Mouse (Mus musculus) thymus, adult 2 months (tissue): ENCODE measurements at regions not wholly inside any gene's neighbourhood (a gene's known extent, or its start where the extent isn't known, plus 50 kb on each side); places are given as distances from the start of the nearest gene placed in this dataset.

Source experiments
- CTCF ChIP-seq: fragments of 200-500 bp; IDR thresholded peaks from 2 replicates; pipeline ENCODE4 v1.5.1; 2012; ENCODE audit warnings: mild to moderate bottlenecking, control low read depth, low read length, moderate library complexity, borderline replicate concordance; ENCODE audit not compliant: control insufficient read depth, poor library complexity, insufficient read depth; ENCODE audit errors: extremely low read depth
- POLR2A ChIP-seq: fragments of 200-500 bp; IDR thresholded peaks from 2 replicates; pipeline ENCODE4 v1.6.1; 2012; ENCODE audit warnings: mild to moderate bottlenecking, low read length, control low read depth, moderate library complexity; ENCODE audit not compliant: control insufficient read depth, poor library complexity, insufficient read depth; ENCODE audit errors: extremely low read depth

GRCm38 (mm10) chr7:129876202-129876851 lies 284.7 kb downstream of the Wdr11 start:
- TF ChIP-seq CTCF (no peak), POLR2A (no peak)
